9 mouse cellular contexts compared by ENCODE assay signal in genomic region chr4:93334636-93335117, GRCm38 (mm10). TPM values are rescaled to one million over a fixed set of nuclear protein-coding genes. Genes with fewer than 3 reads are reported as not detected.
DNase-seq lines count a peak whose midpoint lies in the region; ATAC-seq and TF ChIP-seq lines count a peak whose summit lies in the region.
"Had no signal": no experiment of that assay in that cellular context is flagged by ENCODE, and none has a peak within 500 bp of the region (broad histone marks: within the 10 kb centered on the region; RNA-seq: fewer than 3 reads in every experiment).

No protein-coding gene starts in this region.

- peak; percentile 91 for TF ChIP-seq POLR2A in bone marrow, adult 2 months (IDR thresholded peaks at IDR 0.05; ENCODE audit: borderline replicate concordance, control insufficient read depth, low read depth, low read length)

- H3K9me3 ChIP-seq in embryonic facial prominence, embryonic 14.5 days (ENCODE audit: control insufficient read depth, low read length): no peaks in the 10 kb centered on the region
- H3K9me3 ChIP-seq in limb, embryonic 13.5 days: no peaks in the 10 kb centered on the region
- H3K9me3 ChIP-seq in midbrain, embryonic 16.5 days (replicated peaks; ENCODE audit: control insufficient read depth, low read length, poor library complexity, severe bottlenecking): no peaks in the 10 kb centered on the region

- peak overlapping the region; percentile 93 for H3K9ac ChIP-seq in embryonic facial prominence, embryonic 14.5 days (ENCODE audit: low read depth, low read length)
- peak overlapping the region; percentile 93 for H3K9ac ChIP-seq in limb, embryonic 13.5 days
- H3K9ac ChIP-seq in midbrain, embryonic 16.5 days (ENCODE audit: low read depth, low read length): peak overlapping the region; percentile 99

- H3K27me3 ChIP-seq in embryonic facial prominence, embryonic 14.5 days (replicated peaks; ENCODE audit: control insufficient read depth, insufficient read depth, low read length): no peaks in the 10 kb centered on the region
- H3K27me3 ChIP-seq in limb, embryonic 13.5 days: no peaks in the 10 kb centered on the region
- H3K27me3 ChIP-seq in midbrain, embryonic 16.5 days (ENCODE audit: control insufficient read depth, insufficient read depth, low read depth, low read length): no peaks in the 10 kb centered on the region
- H3K27me3 ChIP-seq: CH12.LX had no signal

- peak overlapping the region; percentile 85 for H3K4me3 ChIP-seq in bone marrow, adult 2 months (replicated peaks; ENCODE audit: control insufficient read depth, low read depth, low read length)
- peak overlapping the region; percentile 74 for H3K4me3 ChIP-seq in embryonic facial prominence, embryonic 14.5 days (ENCODE audit: low read depth, low read length)
- H3K4me3 ChIP-seq in limb, embryonic 13.5 days: peak overlapping the region; percentile 73
- peak overlapping the region; percentile 81 for H3K4me3 ChIP-seq in midbrain, embryonic 16.5 days (ENCODE audit: low read depth, low read length)

- no peaks in the 10 kb centered on the region for H3K4me1 ChIP-seq in bone marrow, adult 2 months (ENCODE audit: control insufficient read depth, insufficient read depth, low read length)
- no peaks in the 10 kb centered on the region for H3K4me1 ChIP-seq in embryonic facial prominence, embryonic 14.5 days (ENCODE audit: control insufficient read depth, insufficient read depth, low read length)
- H3K4me1 ChIP-seq in limb, embryonic 13.5 days: no peaks in the 10 kb centered on the region
- peaks cover 6% of the 10 kb centered on the region; the same call in 1 of the 2 replicates for H3K4me1 ChIP-seq in midbrain, embryonic 16.5 days (ENCODE audit: control insufficient read depth, insufficient read depth, low read length)

- peak; percentile 83 for DNase-seq in 3T3-L1 (ENCODE audit: low read depth, low spot score)
- DNase-seq in embryonic facial prominence, embryonic 14.5 days (ENCODE audit: low spot score): peak; percentile 88
- peak; percentile 86 for DNase-seq in heart, adult 8-10 months (ENCODE audit: low spot score)
- DNase-seq in kidney, adult 9 months: peak; percentile 94
- peak; percentile 88 to 90 for DNase-seq in spleen, postnatal 10 days (ENCODE audit: low spot score in 2 of 2)

- no peak for TF ChIP-seq CTCF in bone marrow, adult 2 months (IDR thresholded peaks at IDR 0.05; ENCODE audit: control insufficient read depth, insufficient read depth, low read length)

- no peaks in the 10 kb centered on the region for H3K36me3 ChIP-seq in embryonic facial prominence, embryonic 14.5 days (ENCODE audit: control insufficient read depth, insufficient read depth, low read length)
- no peaks in the 10 kb centered on the region for H3K36me3 ChIP-seq in limb, embryonic 13.5 days
- H3K36me3 ChIP-seq in midbrain, embryonic 16.5 days (ENCODE audit: control insufficient read depth, insufficient read depth, low read length): no peaks in the 10 kb centered on the region

- peak overlapping the region; percentile 94 for H3K4me2 ChIP-seq in embryonic facial prominence, embryonic 14.5 days (ENCODE audit: low read depth, low read length)
- peak overlapping the region; percentile 87 for H3K4me2 ChIP-seq in limb, embryonic 13.5 days (replicated peaks)
- H3K4me2 ChIP-seq in midbrain, embryonic 16.5 days (ENCODE audit: low read length): peak overlapping the region; percentile 95

- under 1% methylated on average over 49 of the region's 49 CpGs for WGBS in bone marrow, adult 2 months
- 0% methylated on average over 12 of the region's 49 CpGs for WGBS in embryonic facial prominence, embryonic 14.5 days
- WGBS in limb, embryonic 13.5 days: under 1% methylated on average over 49 of the region's 49 CpGs
- WGBS in midbrain, embryonic 16.5 days: under 1% methylated on average over 45 of the region's 49 CpGs

- peak overlapping the region; percentile 100 for H3K27ac ChIP-seq in bone marrow, adult 2 months (ENCODE audit: control insufficient read depth, insufficient read depth, low read depth, low read length, poor library complexity)
- peak overlapping the region; percentile 93 for H3K27ac ChIP-seq in embryonic facial prominence, embryonic 14.5 days (replicated peaks; ENCODE audit: low read depth, low read length)
- H3K27ac ChIP-seq in limb, embryonic 13.5 days: peak overlapping the region; percentile 93
- H3K27ac ChIP-seq in midbrain, embryonic 16.5 days (ENCODE audit: low read length): peak overlapping the region; percentile 96

- ATAC-seq in embryonic facial prominence, embryonic 14.5 days (ENCODE audit: low read depth): peak; percentile 92
- peak; percentile 92 for ATAC-seq in limb, embryonic 13.5 days (ENCODE audit: low FRiP score, low read depth)
- ATAC-seq in midbrain, embryonic 16.5 days: peak; percentile 91

RNA-seq across cellular contexts. Expression of gene Tusc1, which starts 0.6 kb away (rescaled TPM):
- 8.1 and 10.2 TPM in 2 replicates for polyA plus RNA-seq in bone marrow, adult 2 months (2011; ENCODE audit: insufficient read depth, insufficient read length, low replicate concordance, missing spikeins)
- 7.8 and 8.7 TPM in 2 replicates for polyA plus RNA-seq in embryonic facial prominence, embryonic 14.5 days (2014; fragmentation: Nextera tagmentation; extraction: Ambion mirVana)
- total RNA-seq in heart, adult 8-10 months (2022): 1 to 10 TPM; 2.8 to 3.6 (median 3.0) TPM
- 4.0 and 4.6 TPM in 2 replicates for polyA plus RNA-seq in limb, embryonic 13.5 days (2015; fragmentation: Nextera tagmentation; extraction: Ambion mirVana)
- 9.7 and 10.0 TPM in 2 replicates for polyA plus RNA-seq in midbrain, embryonic 16.5 days (2015; fragmentation: Nextera tagmentation; extraction: Ambion mirVana)
- total RNA-seq: CH12.LX had no signal

Comparison
In these comparisons a context has a peak if more than half of its experiments do, and no peak if none do; other contexts are left out.
1. Peak in every context shown above with its lines: DNase-seq, ATAC-seq, H3K4me3 ChIP-seq and H3K27ac ChIP-seq.